Mouse (Mus musculus): Measurements from ENCODE around the gene Gm8267.

DNA sequence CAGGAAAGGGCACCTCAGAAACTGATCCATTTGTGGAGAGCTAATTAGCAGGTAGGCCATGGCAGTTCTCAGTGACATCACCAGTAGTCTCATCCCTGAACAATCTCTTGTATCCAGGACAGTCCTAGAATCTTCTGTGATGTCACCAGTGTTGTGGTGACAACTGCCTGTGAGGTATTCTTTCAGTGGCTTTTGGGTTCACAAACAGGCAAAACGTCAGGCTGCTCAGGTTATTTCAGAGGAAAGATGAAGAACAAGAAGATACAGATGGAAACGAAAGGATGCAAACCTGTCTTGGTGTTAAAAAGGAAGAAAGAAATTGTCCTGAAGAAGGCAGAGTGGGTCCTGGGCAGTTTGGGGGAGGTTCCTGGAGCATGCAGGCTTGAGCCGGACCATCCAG lies at the start of gene Gm8267:
- TF ChIP-seq MAFK (IDR thresholded peaks at IDR 0.05; ENCODE audit: insufficient read depth, low read depth, low read length) (no peak), ZNF384 (IDR thresholded peaks at IDR 0.05; ENCODE audit: low read depth, low read length) (no peak), CHD2 (IDR thresholded peaks at IDR 0.05; ENCODE audit: low read depth, low read length) (no peak)

All from ES-E14 (cell line).